Mouse (Mus musculus) MEL (cell line): Measurements from ENCODE around the gene Olfr1328.
"Not testable (repeated sequence)": the region's sequence is repeated elsewhere in the genome, so short reads cannot be mapped to it uniquely, and the experiment has no call there.

Source experiments
- CTCF ChIP-seq, 3 experiments: IDR thresholded peaks in 2 of 3; conservative IDR thresholded peaks in 1 of 3; 2 replicates each; pipeline ENCODE4 v1.5.1; 2011 to 2012; ENCODE audit warnings: low read length in 3 of 3, low read depth in 2 of 3, mild to moderate bottlenecking in 2 of 3, improper control_type of control experiment in 1 of 3, inconsistent platforms in 1 of 3, mixed read lengths in 1 of 3, moderate library complexity in 1 of 3; ENCODE audit not compliant: control insufficient read depth in 1 of 3, insufficient read depth in 1 of 3, poor library complexity in 1 of 3, severe bottlenecking in 1 of 3
- ETS1 ChIP-seq: IDR thresholded peaks from 2 replicates; pipeline ENCODE4 v1.6.1; 2012; ENCODE audit warnings: low read depth, mild to moderate bottlenecking, inconsistent platforms, low read length, improper control_type of control experiment, moderate library complexity

GRCm38 (mm10) chr4:118917365-118917764, 21.0 kb downstream of the Olfr1328 start, which contains the start of gene Olfr1329:
- not testable (repeated sequence) for TF ChIP-seq CTCF (IDR thresholded peaks at IDR 0.05 in 2 of 3, conservative IDR thresholded peaks at IDR 0.05 in 1 of 3; ENCODE audit: control insufficient read depth in 1 of 3, insufficient read depth in 1 of 3, low read depth in 2 of 3, low read length in 3 of 3, poor library complexity in 1 of 3, severe bottlenecking in 1 of 3); ETS1
